In genomic region chr3:31191402-31191801, GRCm38 (mm10) we compare ENCODE assay signal across 18 mouse cellular contexts. TPM values are rescaled to one million over a fixed set of nuclear protein-coding genes. Genes with fewer than 3 reads are reported as not detected.
DNase-seq lines count a peak whose midpoint lies in the region; ATAC-seq and TF ChIP-seq lines count a peak whose summit lies in the region.
"Had no signal": no experiment of that assay in that cellular context is flagged by ENCODE, and none has a peak within 500 bp of the region (broad histone marks: within the 10 kb centered on the region; RNA-seq: fewer than 3 reads in every experiment).

No protein-coding gene starts in this region.

- no peak overlapping the region for H3K27ac ChIP-seq in hindbrain, embryonic 15.5 days (replicated peaks)
- H3K27ac ChIP-seq in hindbrain, embryonic 16.5 days (ENCODE audit: low read depth, low read length): no peak overlapping the region
- H3K27ac ChIP-seq in limb, embryonic 10.5 days: 0 out of 2 replicates have a peak overlapping the region, but pooled peaks have one; percentile 4
- no peak overlapping the region for H3K27ac ChIP-seq in liver, postnatal 0 days (ENCODE audit: low read depth)
- H3K27ac ChIP-seq: heart, embryonic 13.5 days; hindbrain, embryonic 10.5 days; midbrain, embryonic 10.5 days had no signal

- H3K4me2 ChIP-seq in hindbrain, embryonic 15.5 days: peak overlapping the region; percentile 18; the same call in 1 of the 2 replicates
- no peak overlapping the region; the same call in 1 of the 2 replicates for H3K4me2 ChIP-seq in hindbrain, embryonic 16.5 days (ENCODE audit: low read length)
- H3K4me2 ChIP-seq in liver, postnatal 0 days (ENCODE audit: low read depth, low read length): no peak overlapping the region
- H3K4me2 ChIP-seq: heart, embryonic 13.5 days; liver, embryonic 11.5 days had no signal

- H3K36me3 ChIP-seq in hindbrain, embryonic 15.5 days: no peaks in the 10 kb centered on the region
- no peaks in the 10 kb centered on the region for H3K36me3 ChIP-seq in hindbrain, embryonic 16.5 days (ENCODE audit: control insufficient read depth, insufficient read depth, low read length)
- H3K36me3 ChIP-seq in limb, embryonic 10.5 days: no peaks in the 10 kb centered on the region
- H3K36me3 ChIP-seq in liver, postnatal 0 days (replicated peaks; ENCODE audit: insufficient read depth, low read length): no peaks in the 10 kb centered on the region
- H3K36me3 ChIP-seq: heart, embryonic 13.5 days; hindbrain, embryonic 10.5 days; midbrain, embryonic 10.5 days had no signal

- H3K4me1 ChIP-seq in hindbrain, embryonic 15.5 days (replicated peaks): no peaks in the 10 kb centered on the region
- no peaks in the 10 kb centered on the region for H3K4me1 ChIP-seq in hindbrain, embryonic 16.5 days (ENCODE audit: control insufficient read depth, insufficient read depth, low read depth, low read length)
- peaks cover 16% of the 10 kb centered on the region for H3K4me1 ChIP-seq in limb, embryonic 10.5 days
- H3K4me1 ChIP-seq in liver, postnatal 0 days (ENCODE audit: insufficient read depth): no peaks in the 10 kb centered on the region
- H3K4me1 ChIP-seq: heart, embryonic 13.5 days; hindbrain, embryonic 10.5 days; midbrain, embryonic 10.5 days had no signal

- 69% methylated on average over 10 of the region's 10 CpGs for whole genome bisulfite sequencing in hindbrain, embryonic 15.5 days
- WGBS in hindbrain, embryonic 16.5 days: 61% methylated on average over 10 of the region's 10 CpGs
- 20% methylated on average over 10 of the region's 10 CpGs for WGBS in limb, embryonic 10.5 days
- WGBS in liver, postnatal 0 days (ENCODE audit: insufficient replicate concordance): 68% methylated on average over 10 of the region's 10 CpGs

- ATAC-seq in hindbrain, embryonic 15.5 days (ENCODE audit: low FRiP score, low read depth): no peak
- no peak for ATAC-seq in hindbrain, embryonic 16.5 days
- no peak for ATAC-seq in liver, postnatal 0 days
- ATAC-seq: Patski had no signal

- DNase-seq in testis, postnatal 10 days (ENCODE audit: low spot score): peak; percentile 24
- DNase-seq in testis, postnatal 14 days (ENCODE audit: low spot score): no peak
- peak; percentile 57 for DNase-seq in limb, embryonic 10.5 days (ENCODE audit: low spot score)
- no peak for DNase-seq in spleen, adult 12 weeks (ENCODE audit: low spot score)
- no peak for DNase-seq in liver, postnatal 0 days
- DNase-seq in thymus, postnatal 36 days: no peak
- DNase-seq: cerebellum, adult 9-10 months; gastrocnemius, postnatal 36 days; kidney, postnatal 36 days; layer of hippocampus, postnatal 36 days; lung, postnatal 10 days had no signal

- no peaks in the 10 kb centered on the region for H3K9me3 ChIP-seq in hindbrain, embryonic 15.5 days
- 0 out of 2 replicates have a peak, but pooled peaks cover 2% of the 10 kb centered on the region for H3K9me3 ChIP-seq in hindbrain, embryonic 16.5 days (ENCODE audit: control insufficient read depth, low read length)
- no peaks in the 10 kb centered on the region for H3K9me3 ChIP-seq in limb, embryonic 10.5 days (replicated peaks)
- no peaks in the 10 kb centered on the region for H3K9me3 ChIP-seq in liver, postnatal 0 days (ENCODE audit: low read length)

- H3K9ac ChIP-seq in hindbrain, embryonic 15.5 days: no peak overlapping the region
- H3K9ac ChIP-seq in hindbrain, embryonic 16.5 days (ENCODE audit: low read depth, low read length): no peak overlapping the region
- H3K9ac ChIP-seq in liver, postnatal 0 days (replicated peaks): no peak overlapping the region
- H3K9ac ChIP-seq: heart, embryonic 13.5 days had no signal

- H3K27me3 ChIP-seq in hindbrain, embryonic 15.5 days: no peaks in the 10 kb centered on the region
- H3K27me3 ChIP-seq in hindbrain, embryonic 16.5 days (replicated peaks; ENCODE audit: control insufficient read depth, insufficient read depth, low read length): no peaks in the 10 kb centered on the region
- H3K27me3 ChIP-seq in limb, embryonic 10.5 days (ENCODE audit: low read depth, poor library complexity, severe bottlenecking): no peaks in the 10 kb centered on the region
- H3K27me3 ChIP-seq in liver, postnatal 0 days (ENCODE audit: insufficient read depth, low read length): no peaks in the 10 kb centered on the region
- H3K27me3 ChIP-seq: heart, embryonic 13.5 days; Patski had no signal

- no peak for TF ChIP-seq CTCF in liver, postnatal 0 days (IDR thresholded peaks at IDR 0.05; ENCODE audit: low read depth)

- TF ChIP-seq EP300 in liver, postnatal 0 days (IDR thresholded peaks at IDR 0.05; ENCODE audit: low read depth): no peak

- H3K4me3 ChIP-seq in hindbrain, embryonic 15.5 days: no peak overlapping the region
- H3K4me3 ChIP-seq in hindbrain, embryonic 16.5 days (ENCODE audit: low read length): no peak overlapping the region
- peak overlapping the region; percentile 4; the same call in 1 of the 2 replicates for H3K4me3 ChIP-seq in limb, embryonic 10.5 days
- H3K4me3 ChIP-seq in liver, postnatal 0 days (ENCODE audit: low read depth, low read length): no peak overlapping the region
- H3K4me3 ChIP-seq: heart, embryonic 13.5 days; hindbrain, embryonic 10.5 days; midbrain, embryonic 10.5 days had no signal

RNA-seq across cellular contexts. Expression of gene Cldn11, which starts 41.7 kb away (rescaled TPM):
- polyA plus RNA-seq in hindbrain, embryonic 15.5 days (2015; fragmentation: Nextera tagmentation; extraction: Ambion mirVana): 55.6 and 76.0 TPM in 2 replicates
- polyA plus RNA-seq in hindbrain, embryonic 16.5 days (2015; fragmentation: Nextera tagmentation; extraction: Ambion mirVana): 50.5 and 72.7 TPM in 2 replicates
- polyA plus RNA-seq in limb, embryonic 10.5 days (2016; fragmentation: Nextera tagmentation; extraction: Ambion mirVana): 3.8 and 4.6 TPM in 2 replicates
- 0.11 and 0.17 TPM in 2 replicates for polyA plus RNA-seq in liver, postnatal 0 days (2015; fragmentation: Nextera tagmentation; extraction: Ambion mirVana)
- polyA plus RNA-seq: Patski had no signal

Comparison
In these comparisons a context has a peak if more than half of its experiments do, and no peak if none do; other contexts are left out.
1. DNase-seq: peak in testis, postnatal 10 days (single experiment) and limb, embryonic 10.5 days (single experiment); none in testis, postnatal 14 days (single experiment), spleen, adult 12 weeks (single experiment), liver, postnatal 0 days (single experiment) and thymus, postnatal 36 days (0 of 2).